Mouse (Mus musculus) embryonic fibroblast, embryonic 13.5 days (primary cell): ENCODE data around the gene Ece2.

Experiments used
- CTCF ChIP-seq: IDR thresholded peaks from 2 replicates; pipeline ENCODE4 v1.5.1; 2011; ENCODE audit warnings: mild to moderate bottlenecking, control low read depth, low read length, moderate library complexity, borderline replicate concordance; ENCODE audit not compliant: insufficient read depth
- POLR2A ChIP-seq: IDR thresholded peaks from 2 replicates; pipeline ENCODE4 v1.6.1; 2011; ENCODE audit warnings: low read depth, mild to moderate bottlenecking, control low read depth, low read length, moderate library complexity

DNA sequence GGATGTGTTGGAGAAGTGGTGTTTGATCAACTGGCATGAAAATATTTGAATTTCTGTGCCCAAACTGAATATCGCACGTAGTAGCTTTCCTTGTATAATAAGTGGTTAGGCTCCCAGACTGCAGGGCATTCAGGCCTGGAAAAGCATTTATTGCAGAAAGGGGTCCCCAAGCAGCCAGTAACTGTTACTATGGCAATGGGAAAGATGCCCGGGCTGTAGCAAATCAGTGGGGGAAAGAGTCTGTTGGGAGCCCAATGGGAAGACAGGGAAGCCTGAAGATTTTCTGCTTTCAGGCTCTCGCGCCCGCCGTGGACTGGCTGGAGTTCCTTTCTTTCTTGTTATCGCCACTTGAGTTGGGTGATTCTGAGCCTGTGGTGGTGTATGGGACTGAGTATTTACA, 8.7 kb downstream of the Ece2 start:
- no peak for TF ChIP-seq POLR2A
- TF ChIP-seq CTCF = no peak
